Mouse (Mus musculus) CD4-positive, CD25-positive, alpha-beta regulatory T cell (primary cell): Measurements from ENCODE around the gene Sgce. TPM values are rescaled to one million over a fixed set of nuclear protein-coding genes. Genes with fewer than 3 reads are reported as not detected.

ENCODE experiments used
- polyA plus RNA-seq: library from polyadenylated mRNA; unstranded; fragments of 100-300 nt; shearing (Covaris generic); gene quantifications from one replicate; pipeline ENCODE4 v1.2.1, GENCODE M21; 2017

Gene Sgce
- 0.26 TPM for polyA plus RNA-seq

GRCm38 (mm10) chr6:4746696-4747439, at the start of gene Sgce, which contains the start of gene Peg10:
Gene Sgce, minus strand, starts transcription at chr6:4747207.
Gene Peg10, plus strand, starts transcription at chr6:4747306.

Other genes starting within 250 kb of the Sgce start
- 0.20 TPM for gene Col1a2, start 242.4 kb downstream of the Sgce start, polyA plus RNA-seq
- 39.0 TPM for gene Casd1, start 146.4 kb downstream of the Sgce start, polyA plus RNA-seq
- gene Peg10, start 99 bp upstream of the Sgce start, polyA plus RNA-seq: not detected
- gene Ppp1r9a, start 155.7 kb upstream of the Sgce start, polyA plus RNA-seq: 0.10 TPM